Mouse (Mus musculus): ENCODE measurements around the gene Cyp2j13.

- TF ChIP-seq EP300 (optimal IDR thresholded peaks at IDR 0.05) (no peak), CTCF (IDR thresholded peaks at IDR 0.05; ENCODE audit: low read depth) (no peak)
These were observed 15.3 kb downstream of the Cyp2j13 start for GRCm38 (mm10) chr4:96062045-96062444.

Measured in stomach, postnatal 0 days (tissue).